Mouse (Mus musculus) stomach, postnatal 0 days (tissue): ENCODE data around the gene Gpr15.

ENCODE experiments used
- CTCF ChIP-seq: IDR thresholded peaks from 2 replicates; pipeline ENCODE4 v1.5.1; 2016; ENCODE audit warnings: antibody characterized with exemption, low read depth, mild to moderate bottlenecking, moderate library complexity
- EP300 ChIP-seq: optimal IDR thresholded peaks from 2 replicates; pipeline ENCODE3; 2016; ENCODE audit warnings: antibody characterized with exemption

- TF ChIP-seq CTCF (no peak), EP300 (no peak)
Measured at GRCm38 (mm10) chr16:58690322-58690732, 28.5 kb downstream of the Gpr15 start.
